Mouse (Mus musculus) embryonic fibroblast, embryonic 13.5 days (primary cell): ENCODE results near the gene Cacng4.

ENCODE experiments used
- CTCF ChIP-seq: IDR thresholded peaks from 2 replicates; pipeline ENCODE4 v1.5.1; 2011; ENCODE audit warnings: mild to moderate bottlenecking, control low read depth, low read length, moderate library complexity, borderline replicate concordance; ENCODE audit not compliant: insufficient read depth
- POLR2A ChIP-seq: IDR thresholded peaks from 2 replicates; pipeline ENCODE4 v1.6.1; 2011; ENCODE audit warnings: low read depth, mild to moderate bottlenecking, control low read depth, low read length, moderate library complexity

GRCm38 (mm10) chr11:107817196-107817595 lies 22.8 kb upstream of the Cacng4 start:
- no peak for TF ChIP-seq POLR2A
- no peak for TF ChIP-seq CTCF
